Comparison of ENCODE assay signal across 19 mouse cellular contexts in the genomic region with DNA sequence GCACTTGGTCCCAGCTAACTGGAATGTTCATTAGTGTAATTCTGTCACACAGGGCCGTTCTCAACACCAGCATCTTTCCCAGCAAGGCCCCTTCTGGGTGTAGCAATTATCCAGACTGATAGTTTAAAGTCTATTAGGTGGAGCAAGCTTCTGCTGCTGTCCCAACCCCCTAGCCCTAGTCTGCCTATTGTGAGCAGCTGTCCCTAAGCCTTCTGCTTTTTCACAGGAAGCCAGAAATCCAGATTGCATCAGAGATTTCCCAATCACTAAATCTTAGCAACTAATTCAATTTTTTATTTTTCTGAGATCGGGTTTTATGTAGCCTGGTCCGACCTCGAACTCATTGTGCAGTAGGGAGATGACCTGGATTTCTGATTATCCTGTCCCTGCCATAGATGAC. TPM values are rescaled to one million over a fixed set of nuclear protein-coding genes. Genes with fewer than 3 reads are reported as not detected.
A peak's percentile ranks its signal among the peaks of the same experiment; 100 is the strongest.
DNase-seq lines count a peak whose midpoint lies in the region; ATAC-seq lines count a peak whose summit lies in the region.
"Had no signal": no experiment of that assay in that cellular context is flagged by ENCODE, and none has a peak within 500 bp of the region (broad histone marks: within the 10 kb centered on the region; RNA-seq: fewer than 3 reads in every experiment).

No protein-coding gene starts in this region.

- no peaks in the 10 kb centered on the region for H3K9me3 ChIP-seq in limb, embryonic 10.5 days (replicated peaks)
- H3K9me3 ChIP-seq: hindbrain, embryonic 10.5 days; limb, embryonic 13.5 days; midbrain, embryonic 12.5 days had no signal

- H3K27ac ChIP-seq in limb, embryonic 10.5 days, result no peak overlapping the region
- H3K27ac ChIP-seq: hindbrain, embryonic 10.5 days; kidney, postnatal 0 days; limb, embryonic 13.5 days; midbrain, embryonic 12.5 days had no signal

- H3K4me3 ChIP-seq in limb, embryonic 10.5 days, result no peak overlapping the region
- H3K4me3 ChIP-seq: hindbrain, embryonic 10.5 days; limb, embryonic 13.5 days; midbrain, embryonic 12.5 days had no signal

- no peaks in the 10 kb centered on the region for H3K36me3 ChIP-seq in limb, embryonic 10.5 days
- H3K36me3 ChIP-seq: hindbrain, embryonic 10.5 days; limb, embryonic 13.5 days; midbrain, embryonic 12.5 days had no signal

- H3K27me3 ChIP-seq in limb, embryonic 10.5 days (ENCODE audit: low read depth, poor library complexity, severe bottlenecking), result no peaks in the 10 kb centered on the region
- H3K27me3 ChIP-seq: limb, embryonic 13.5 days; midbrain, embryonic 12.5 days had no signal

- ATAC-seq in common myeloid progenitor, adult 5-6 weeks (replicated peaks; ENCODE audit: low read depth, poor library complexity, severe bottlenecking), result peak; percentile 69
- ATAC-seq in megakaryocyte, adult 5-6 weeks (ENCODE audit: poor library complexity, severe bottlenecking), result peak; percentile 66
- ATAC-seq in megakaryocyte-erythroid progenitor cell, adult 5-6 weeks (replicated peaks; ENCODE audit: low FRiP score, low TSS enrichment, poor library complexity, severe bottlenecking), result no peak
- ATAC-seq: activated CD4-positive, CD25-positive, alpha-beta regulatory T cell, adult 4 months; forebrain, embryonic 14.5 days; inflammation-experienced regulatory T-cells, adult 6 months had no signal

- DNase-seq in adrenal gland, postnatal 10 days, result peak; percentile 24
- DNase-seq in adrenal gland, adult 18-20 months (ENCODE audit: low spot score in 2 of 2), result no peak
- DNase-seq in layer of hippocampus, postnatal 36 days, result peak; percentile 17 to 19
- no peak for DNase-seq in layer of hippocampus, adult 11-12 months (ENCODE audit: low spot score)
- DNase-seq in limb, embryonic 10.5 days (ENCODE audit: low spot score), result no peak
- DNase-seq: cerebellum, adult 9-11 months had no signal

- WGBS in limb, embryonic 10.5 days, result 83% methylated on average over 4 of the region's 4 CpGs

- peaks cover 6% of the 10 kb centered on the region; the same call in 1 of the 2 replicates for H3K4me1 ChIP-seq in limb, embryonic 10.5 days
- H3K4me1 ChIP-seq: hindbrain, embryonic 10.5 days; midbrain, embryonic 12.5 days had no signal

RNA-seq across cellular contexts. Expression of a gene that starts 27.9 kb away (rescaled TPM):
- not detected for total RNA-seq in adrenal gland, postnatal 10 days (2021)
- not detected for total RNA-seq in adrenal gland, adult 18-20 months (2021)
- total RNA-seq in layer of hippocampus, postnatal 36 days (2021), result not detected
- total RNA-seq in common myeloid progenitor, adult 5-6 weeks (2017), result not detected in 2 replicates
- not detected in 2 replicates for total RNA-seq in megakaryocyte, adult 5-6 weeks (2015)
- total RNA-seq in megakaryocyte, adult 5-6 weeks (2017), result not detected in 2 replicates
- total RNA-seq in megakaryocyte-erythroid progenitor cell, adult 5-6 weeks (2014; fragmentation: Nextera tagmentation), result not detected in 2 replicates
- not detected in 2 replicates for total RNA-seq in megakaryocyte-erythroid progenitor cell, adult 5-6 weeks (2017)
- not detected in 2 replicates for polyA plus RNA-seq in limb, embryonic 10.5 days (2016; fragmentation: Nextera tagmentation; extraction: Ambion mirVana)
- total RNA-seq: layer of hippocampus, postnatal 25 days had no signal
- polyA plus RNA-seq: activated CD4-positive, CD25-positive, alpha-beta regulatory T cell, adult 4 months; forebrain, embryonic 14.5 days; heart, embryonic 14.5 days; hindbrain, embryonic 10.5 days; inflammation-experienced regulatory T-cells, adult 6 months; kidney, postnatal 0 days; limb, embryonic 13.5 days; liver, embryonic 16.5 days; midbrain, embryonic 12.5 days had no signal

RNA-seq across cellular contexts. Expression of a gene that starts 30.7 kb away (rescaled TPM):
- not detected for total RNA-seq in adrenal gland, postnatal 10 days (2021)
- total RNA-seq in adrenal gland, adult 18-20 months (2021), result not detected
- total RNA-seq in layer of hippocampus, postnatal 36 days (2021), result not detected
- total RNA-seq in common myeloid progenitor, adult 5-6 weeks (2017), result not detected in 2 replicates
- total RNA-seq in megakaryocyte, adult 5-6 weeks (2015), result not detected in 2 replicates
- total RNA-seq in megakaryocyte, adult 5-6 weeks (2017), result not detected in 2 replicates
- total RNA-seq in megakaryocyte-erythroid progenitor cell, adult 5-6 weeks (2014; fragmentation: Nextera tagmentation), result not detected in 2 replicates
- not detected in 2 replicates for total RNA-seq in megakaryocyte-erythroid progenitor cell, adult 5-6 weeks (2017)
- polyA plus RNA-seq in limb, embryonic 10.5 days (2016; fragmentation: Nextera tagmentation; extraction: Ambion mirVana), result 0.25 TPM in 1 of 2 replicates, not detected in the other
- total RNA-seq: layer of hippocampus, postnatal 25 days had no signal
- polyA plus RNA-seq: forebrain, embryonic 14.5 days; heart, embryonic 14.5 days had no signal

RNA-seq across cellular contexts. Expression of a gene that starts 40.4 kb away (rescaled TPM):
- 10 to 100 TPM; 43.1 TPM for total RNA-seq in adrenal gland, postnatal 10 days (2021)
- 10 to 100 TPM; 47.9 to 54.4 TPM for total RNA-seq in adrenal gland, adult 18-20 months (2021)
- total RNA-seq in layer of hippocampus, postnatal 36 days (2021), result 10 to 100 TPM; 80.0 to 80.4 TPM
- total RNA-seq in common myeloid progenitor, adult 5-6 weeks (2017), result 32.1 and 33.8 TPM in 2 replicates
- total RNA-seq in megakaryocyte, adult 5-6 weeks (2015), result 57.0 and 61.1 TPM in 2 replicates
- total RNA-seq in megakaryocyte, adult 5-6 weeks (2017), result 48.0 and 48.3 TPM in 2 replicates
- total RNA-seq in megakaryocyte-erythroid progenitor cell, adult 5-6 weeks (2014; fragmentation: Nextera tagmentation), result 30.1 and 39.6 TPM in 2 replicates
- 32.5 and 42.1 TPM in 2 replicates for total RNA-seq in megakaryocyte-erythroid progenitor cell, adult 5-6 weeks (2017)
- polyA plus RNA-seq in limb, embryonic 10.5 days (2016; fragmentation: Nextera tagmentation; extraction: Ambion mirVana), result 26.9 and 30.5 TPM in 2 replicates

Comparison
In these comparisons a context has a peak if more than half of its experiments do, and no peak if none do; other contexts are left out.
1. DNase-seq: peak in adrenal gland, postnatal 10 days (single experiment) and layer of hippocampus, postnatal 36 days (2 of 2); none in adrenal gland, adult 18-20 months (0 of 2), layer of hippocampus, adult 11-12 months (single experiment) and limb, embryonic 10.5 days (single experiment).